Mouse (Mus musculus): ENCODE data around the gene Rbm17.
A peak's percentile ranks its signal among the peaks of the same experiment; 100 is the strongest.

The Rbm17 gene

GRCm38 (mm10) chr2:11596690-11597089 is 7.3 kb downstream of the Rbm17 start:
- no peak for DNase-seq (ENCODE audit: low spot score in 2 of 2)

GRCm38 (mm10) chr2:11587996-11588395 is 16.0 kb downstream of the Rbm17 start:
- DNase-seq (ENCODE audit: low spot score in 2 of 2): no peak

- DNase-seq (ENCODE audit: low spot score in 2 of 2): no peak
Measured at GRCm38 (mm10) chr2:11579399-11579798, 24.6 kb downstream of the Rbm17 start.

- DNase-seq (ENCODE audit: low spot score in 2 of 2): no peak
Measured at GRCm38 (mm10) chr2:11578187-11578586, 25.8 kb downstream of the Rbm17 start.

- DNase-seq (ENCODE audit: low spot score in 2 of 2): no peak
Measured at GRCm38 (mm10) chr2:11573684-11574083, 30.3 kb downstream of the Rbm17 start.

- no peak for DNase-seq (ENCODE audit: low spot score in 2 of 2)
Measured at GRCm38 (mm10) chr2:11571004-11571535, 32.9 kb downstream of the Rbm17 start.

GRCm38 (mm10) chr2:11568471-11568870 is 35.5 kb downstream of the Rbm17 start:
- DNase-seq (ENCODE audit: low spot score in 2 of 2): no peak

GRCm38 (mm10) chr2:11567781-11568362 is 36.1 kb downstream of the Rbm17 start:
- no peak for DNase-seq (ENCODE audit: low spot score in 2 of 2)

GRCm38 (mm10) chr2:11566898-11567297 is 37.1 kb downstream of the Rbm17 start:
- DNase-seq (ENCODE audit: low spot score in 2 of 2): no peak

GRCm38 (mm10) chr2:11566241-11566640 is 37.7 kb downstream of the Rbm17 start:
- DNase-seq (ENCODE audit: low spot score in 2 of 2): no peak

- DNase-seq (ENCODE audit: low spot score in 2 of 2): no peak
Measured at GRCm38 (mm10) chr2:11564768-11565167, 39.2 kb downstream of the Rbm17 start.

- DNase-seq (ENCODE audit: low spot score in 2 of 2): no peak
Measured at GRCm38 (mm10) chr2:11563256-11563655, 40.7 kb downstream of the Rbm17 start.

- DNase-seq (ENCODE audit: low spot score in 2 of 2): no peak
Measured at GRCm38 (mm10) chr2:11558654-11559053, 45.3 kb downstream of the Rbm17 start.

GRCm38 (mm10) chr2:11557244-11557643 is 46.7 kb downstream of the Rbm17 start:
- no peak for DNase-seq (ENCODE audit: low spot score in 2 of 2)

- DNase-seq (ENCODE audit: low spot score in 2 of 2): no peak
Measured at GRCm38 (mm10) chr2:11555316-11555715, 48.6 kb downstream of the Rbm17 start.

- peak; percentile 51 to 65 for DNase-seq (ENCODE audit: low spot score in 2 of 2)
Measured at GRCm38 (mm10) chr2:11553471-11554400, 50.2 kb downstream of the Rbm17 start, which contains the start of gene Pfkfb3. Pfkfb3 (minus strand) TSS chr2:11554077.

- DNase-seq (ENCODE audit: low spot score in 2 of 2): no peak
Measured at GRCm38 (mm10) chr2:11552966-11553451, 50.9 kb downstream of the Rbm17 start.

GRCm38 (mm10) chr2:11552297-11552821 is 51.6 kb downstream of the Rbm17 start:
- no peak for DNase-seq (ENCODE audit: low spot score in 2 of 2)

- no peak for DNase-seq (ENCODE audit: low spot score in 2 of 2)
Measured at GRCm38 (mm10) chr2:11551726-11552125, 52.2 kb downstream of the Rbm17 start.

GRCm38 (mm10) chr2:11548508-11548907 is 55.4 kb downstream of the Rbm17 start:
- no peak for DNase-seq (ENCODE audit: low spot score in 2 of 2)

- no peak for DNase-seq (ENCODE audit: low spot score in 2 of 2)
Measured at GRCm38 (mm10) chr2:11547609-11548008, 56.3 kb downstream of the Rbm17 start.

GRCm38 (mm10) chr2:11546091-11546490 is 57.9 kb downstream of the Rbm17 start:
- no peak for DNase-seq (ENCODE audit: low spot score in 2 of 2)

All from urinary bladder, adult 18-20 months (tissue).